Mouse (Mus musculus) C2C12 (cell line): ENCODE measurements around the gene Gnmt.

ENCODE experiments used
- CEBPB ChIP-seq: IDR thresholded peaks from one replicate; pipeline ENCODE4 v1.6.1; 2011; ENCODE audit warnings: low read depth, mild to moderate bottlenecking, control low read depth, moderate library complexity
- CTCF ChIP-seq: IDR thresholded peaks from one replicate; pipeline ENCODE4 v1.5.1; 2011; ENCODE audit not compliant: control insufficient read depth, insufficient read depth, insufficient read length
- FOSL1 ChIP-seq: IDR thresholded peaks from one replicate; pipeline ENCODE4 v1.8.0; 2011; ENCODE audit warnings: mild to moderate bottlenecking, low read length; ENCODE audit not compliant: poor library complexity, insufficient read depth, severe bottlenecking
- MAX ChIP-seq: IDR thresholded peaks from one replicate; pipeline ENCODE4 v1.6.1; 2011; ENCODE audit warnings: mild to moderate bottlenecking, control low read depth
- MYOD1 ChIP-seq: IDR thresholded peaks from one replicate; pipeline ENCODE4 v1.6.1; 2011; ENCODE audit warnings: low read depth; ENCODE audit not compliant: control insufficient read depth, insufficient read length
- USF1 ChIP-seq: IDR thresholded peaks from one replicate; pipeline ENCODE4 v1.6.1; 2011; ENCODE audit warnings: low read depth, mild to moderate bottlenecking, control low read depth, moderate library complexity

DNA sequence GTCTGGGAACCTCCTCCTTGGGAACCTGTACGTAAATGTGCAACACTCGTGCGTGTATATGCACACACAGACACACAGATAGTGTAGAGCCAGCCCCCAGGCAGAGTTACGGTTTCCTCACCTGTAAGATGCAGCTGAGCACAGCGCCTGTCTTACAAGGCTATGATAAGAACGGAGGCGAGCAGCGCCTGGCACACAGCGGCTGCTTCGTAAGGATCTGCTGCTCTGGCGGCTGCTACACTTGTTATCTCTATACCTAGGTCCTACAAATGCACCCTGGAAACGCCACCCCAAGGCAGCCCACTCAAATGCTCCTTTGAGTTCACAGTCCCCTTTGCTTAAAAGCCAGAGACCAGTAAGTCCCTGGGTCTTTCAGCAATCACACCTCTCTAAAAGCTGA is 38.3 kb downstream of the Gnmt start:
- no peak for TF ChIP-seq CTCF
- no peak for TF ChIP-seq USF1
- no peak for TF ChIP-seq MAX
- TF ChIP-seq FOSL1, result no peak
- no peak for TF ChIP-seq CEBPB
- no peak for TF ChIP-seq MYOD1
